Mouse (Mus musculus) lung, postnatal 36 days (tissue): ENCODE data around the gene Tas2r107.
"Not testable (repeated sequence)": the region's sequence is repeated elsewhere in the genome, so short reads cannot be mapped to it uniquely, and the experiment has no call there.

Experiments used
- DNase-seq: peaks from one replicate; pipeline ENCODE4 v3.0.0; 2022; ENCODE audit warnings: mixed read lengths

Tas2r107 gene

GRCm38 (mm10) chr6:131660049-131660448, at the start of gene Tas2r107:
Tas2r107 (minus strand) TSS chr6:131660149.
- DNase-seq, result no peak

GRCm38 (mm10) chr6:131689963-131690362, 30.0 kb upstream of the Tas2r107 start, which contains the start of gene Tas2r114:
Tas2r114 (minus strand) TSS chr6:131690063.
- DNase-seq, result no peak

GRCm38 (mm10) chr6:131687395-131687794, 27.4 kb upstream of the Tas2r107 start, which contains the start of gene Tas2r105:
Tas2r105 (minus strand) TSS chr6:131687495.
- no peak for DNase-seq

- no peak for DNase-seq
These were observed 25.7 kb upstream of the Tas2r107 start, which contains the start of gene Tas2r104 for GRCm38 (mm10) chr6:131685644-131686043. Tas2r104 (minus strand) TSS chr6:131685744.

GRCm38 (mm10) chr6:131678786-131679185, 18.8 kb upstream of the Tas2r107 start, which contains the start of gene Tas2r106:
Tas2r106 (minus strand) TSS chr6:131678886.
- DNase-seq, result no peak

- no peak for DNase-seq
These were observed 29.1 kb downstream of the Tas2r107 start, which contains the start of gene Tas2r130 for GRCm38 (mm10) chr6:131630812-131631211. Tas2r130 (minus strand) TSS chr6:131630912.

GRCm38 (mm10) chr6:131609956-131610355, 50.0 kb downstream of the Tas2r107 start:
- DNase-seq, result not testable (repeated sequence)
